Mouse (Mus musculus) myocyte (in vitro differentiated cells): Measurements from ENCODE around the gene Trpm1. TPM values are rescaled to one million over a fixed set of nuclear protein-coding genes. Genes with fewer than 3 reads are reported as not detected.

Experiments used
- H3K27me3 ChIP-seq: one replicate; pipeline ENCODE4 v1.6.1; 2011; ENCODE audit not compliant: control insufficient read depth, insufficient read depth, insufficient read length
- H3K36me3 ChIP-seq: one replicate; pipeline ENCODE4 v1.6.1; 2011; ENCODE audit not compliant: control insufficient read depth, insufficient read depth
- H3K4me2 ChIP-seq: one replicate; pipeline ENCODE4 v1.6.1; 2011; ENCODE audit warnings: low read depth, control low read depth
- H3K4me3 ChIP-seq: one replicate; pipeline ENCODE4 v1.5.1; 2011; ENCODE audit warnings: mild to moderate bottlenecking, control low read depth, moderate library complexity
- H3K79me2 ChIP-seq: one replicate; pipeline ENCODE4 v1.6.1; 2011; ENCODE audit not compliant: control insufficient read depth, insufficient read depth
- H3ac ChIP-seq: one replicate; pipeline ENCODE4 v1.6.1; 2011; ENCODE audit not compliant: control insufficient read depth, insufficient read length
- CEBPB ChIP-seq: IDR thresholded peaks from 2 replicates; pipeline ENCODE4 v1.6.1; 2011; ENCODE audit warnings: mild to moderate bottlenecking, moderate library complexity; ENCODE audit not compliant: poor library complexity, insufficient read depth, severe bottlenecking
- E2F4 ChIP-seq: IDR thresholded peaks from one replicate; pipeline ENCODE4 v1.6.1; 2011; ENCODE audit warnings: mild to moderate bottlenecking, control low read depth, moderate library complexity; ENCODE audit not compliant: insufficient read depth
- MAX ChIP-seq: IDR thresholded peaks from one replicate; pipeline ENCODE4 v1.6.1; 2011; ENCODE audit warnings: low read depth, mild to moderate bottlenecking, control low read depth
- MYOD1 ChIP-seq, 3 experiments: IDR thresholded peaks; one replicate each; pipeline ENCODE4 v1.6.1; 2011; ENCODE audit warnings: control low read depth in 2 of 3, low read depth in 2 of 3, mild to moderate bottlenecking in 2 of 3, moderate library complexity in 1 of 3; ENCODE audit not compliant: insufficient read length in 2 of 3, control insufficient read depth in 1 of 3
- MYOG ChIP-seq, 3 experiments: IDR thresholded peaks; one replicate each; pipeline ENCODE4 v1.6.1; 2011; ENCODE audit warnings: control low read depth in 2 of 3, low read depth in 2 of 3, mild to moderate bottlenecking in 2 of 3; ENCODE audit not compliant: insufficient read length in 2 of 3, control insufficient read depth in 1 of 3, insufficient read depth in 1 of 3
- POLR2A ChIP-seq: IDR thresholded peaks from one replicate; pipeline ENCODE4 v1.6.1; 2011; ENCODE audit warnings: low read depth, mild to moderate bottlenecking, control low read depth, moderate library complexity; ENCODE audit not compliant: insufficient read length
- POLR2AphosphoS2 ChIP-seq: IDR thresholded peaks from one replicate; pipeline ENCODE4 v1.6.1; 2011; ENCODE audit warnings: low read depth, control low read depth; ENCODE audit not compliant: insufficient read length
- REST ChIP-seq: IDR thresholded peaks from one replicate; pipeline ENCODE4 v1.6.1; 2011; ENCODE audit warnings: mild to moderate bottlenecking, control low read depth, moderate library complexity; ENCODE audit not compliant: insufficient read depth, insufficient read length
- SRF ChIP-seq: IDR thresholded peaks from one replicate; pipeline ENCODE4 v1.6.1; 2011; ENCODE audit warnings: low read depth; ENCODE audit not compliant: control insufficient read depth, insufficient read length
- TCF12 ChIP-seq: IDR thresholded peaks from one replicate; pipeline ENCODE4 v1.6.1; 2011; ENCODE audit warnings: mild to moderate bottlenecking, control low read depth; ENCODE audit not compliant: poor library complexity, insufficient read depth, severe bottlenecking
- TCF3 ChIP-seq: IDR thresholded peaks from one replicate; pipeline ENCODE4 v1.6.1; 2011; ENCODE audit warnings: low read depth, control low read depth; ENCODE audit not compliant: insufficient read length
- USF1 ChIP-seq: IDR thresholded peaks from one replicate; pipeline ENCODE4 v1.6.1; 2011; ENCODE audit warnings: low read depth, mild to moderate bottlenecking, control low read depth, moderate library complexity
- polyA plus RNA-seq: library from polyadenylated mRNA; unstranded; fragments of >200 nt; fragmentation: generic; extraction: Trizol; gene quantifications from one replicate; pipeline ENCODE4 v1.2.1, GENCODE M21; 2012; ENCODE audit warnings: missing spikeins

Gene Trpm1
- polyA plus RNA-seq, 1 experiment = 0.17 TPM

DNA sequence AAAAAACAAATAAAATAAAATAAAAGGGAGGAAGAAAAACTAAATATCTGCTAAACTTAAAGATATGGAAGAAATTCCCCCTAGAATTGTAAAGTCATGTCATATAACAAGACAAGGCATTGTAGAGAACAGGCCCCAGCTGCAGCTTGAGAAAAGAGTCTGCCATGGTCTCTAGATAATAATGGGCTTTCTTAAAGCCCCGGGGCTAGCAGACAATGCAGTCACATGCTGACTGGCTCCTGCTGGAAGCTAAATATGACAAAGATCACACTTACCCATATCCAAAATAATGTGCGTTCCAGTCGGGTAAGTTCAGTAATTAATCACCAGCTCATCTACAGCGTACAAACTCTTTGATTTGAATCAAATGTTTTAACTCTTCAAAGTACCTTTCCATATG, 93.1 kb downstream of the Trpm1 start:
- H3K27me3 ChIP-seq = no peaks in the 10 kb centered on the region
- no peak overlapping the region for H3K4me2 ChIP-seq
- H3K4me3 ChIP-seq = no peak overlapping the region
- no peaks in the 10 kb centered on the region for H3K79me2 ChIP-seq
- no peak for TF ChIP-seq SRF
- no peak for TF ChIP-seq MAX
- no peak for TF ChIP-seq CEBPB
- no peak for TF ChIP-seq TCF12
- no peak for TF ChIP-seq MYOD1 (IDR thresholded peaks at IDR 0.05; ENCODE audit: control insufficient read depth in 1 of 3, insufficient read length in 2 of 3, low read depth in 2 of 3)
- no peak for TF ChIP-seq MYOG (IDR thresholded peaks at IDR 0.05; ENCODE audit: control insufficient read depth in 1 of 3, insufficient read depth in 1 of 3, insufficient read length in 2 of 3, low read depth in 2 of 3)
- no peak for TF ChIP-seq TCF3
- no peak for TF ChIP-seq USF1
- no peak for TF ChIP-seq REST
- no peak for TF ChIP-seq E2F4
- TF ChIP-seq POLR2A = no peak
- no peak for TF ChIP-seq POLR2AphosphoS2
- H3ac ChIP-seq = no peak overlapping the region
- H3K36me3 ChIP-seq = no peaks in the 10 kb centered on the region

GRCm38 (mm10) chr7:64248352-64248751, 94.7 kb downstream of the Trpm1 start:
- H3K27me3 ChIP-seq = no peaks in the 10 kb centered on the region
- no peaks in the 10 kb centered on the region for H3K36me3 ChIP-seq
- no peak overlapping the region for H3K4me3 ChIP-seq
- H3K79me2 ChIP-seq = no peaks in the 10 kb centered on the region
- H3ac ChIP-seq = no peak overlapping the region
- TF ChIP-seq TCF3 = no peak
- TF ChIP-seq REST = no peak
- no peak for TF ChIP-seq MYOG (IDR thresholded peaks at IDR 0.05; ENCODE audit: control insufficient read depth in 1 of 3, insufficient read depth in 1 of 3, insufficient read length in 2 of 3, low read depth in 2 of 3)
- TF ChIP-seq MAX = no peak
- no peak for TF ChIP-seq TCF12
- TF ChIP-seq POLR2AphosphoS2 = no peak
- H3K4me2 ChIP-seq = no peak overlapping the region

- Histone ChIP-seq H3K4me2 (peak overlapping the region; percentile 38), H3K79me2 (no peaks in the 10 kb centered on the region), H3ac (no peak overlapping the region)
These were observed 96.1 kb downstream of the Trpm1 start for GRCm38 (mm10) chr7:64249715-64250114.

GRCm38 (mm10) chr7:64250417-64250816, 96.8 kb downstream of the Trpm1 start:
- Histone ChIP-seq H3K36me3 (no peaks in the 10 kb centered on the region), H3K27me3 (no peaks in the 10 kb centered on the region), H3K4me3 (no peak overlapping the region), H3ac (no peak overlapping the region), H3K79me2 (no peaks in the 10 kb centered on the region), H3K4me2 (no peak overlapping the region)
- TF ChIP-seq E2F4 (no peak), POLR2AphosphoS2 (no peak), CEBPB (no peak), MYOG (IDR thresholded peaks at IDR 0.05; ENCODE audit: control insufficient read depth in 1 of 3, insufficient read depth in 1 of 3, insufficient read length in 2 of 3, low read depth in 2 of 3) (no peak), MYOD1 (IDR thresholded peaks at IDR 0.05; ENCODE audit: control insufficient read depth in 1 of 3, insufficient read length in 2 of 3, low read depth in 2 of 3) (no peak), TCF12 (no peak), TCF3 (no peak), SRF (no peak), USF1 (no peak), REST (no peak), MAX (no peak), POLR2A (no peak)

More at GRCm38 (mm10) chr7:64249715-64250114, 96.1 kb downstream of the Trpm1 start:
- no peaks in the 10 kb centered on the region for H3K27me3 ChIP-seq
- TF ChIP-seq MAX (no peak), CEBPB (no peak), MYOD1 (IDR thresholded peaks at IDR 0.05; ENCODE audit: control insufficient read depth in 1 of 3, insufficient read length in 2 of 3, low read depth in 2 of 3) (no peak), TCF3 (no peak), POLR2AphosphoS2 (no peak), USF1 (no peak), E2F4 (no peak), SRF (no peak), TCF12 (no peak), MYOG (IDR thresholded peaks at IDR 0.05; ENCODE audit: control insufficient read depth in 1 of 3, insufficient read depth in 1 of 3, insufficient read length in 2 of 3, low read depth in 2 of 3) (no peak), REST (no peak), POLR2A (no peak)
- H3K36me3 ChIP-seq = no peaks in the 10 kb centered on the region
- no peak overlapping the region for H3K4me3 ChIP-seq

DNA sequence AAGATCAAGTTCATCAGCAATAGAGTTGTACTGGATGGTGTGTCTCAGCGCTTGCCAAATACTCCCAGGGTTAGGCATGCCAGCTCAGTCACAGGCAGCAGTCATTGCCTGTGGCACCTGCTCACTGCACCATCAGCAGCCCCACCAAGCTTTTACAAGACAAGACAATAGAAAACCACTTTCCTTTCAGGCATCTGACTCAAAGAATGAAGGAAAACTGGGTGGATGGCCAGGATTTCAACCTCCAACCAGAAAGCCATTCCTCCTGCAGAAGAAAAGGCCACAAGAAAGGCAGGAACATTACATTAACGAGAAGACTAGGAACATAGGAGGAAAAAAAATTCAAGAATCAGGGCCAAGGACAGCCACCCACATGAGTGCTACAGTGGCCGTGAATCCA, 100.1 kb downstream of the Trpm1 start:
- Histone ChIP-seq H3ac (no peak overlapping the region), H3K36me3 (no peaks in the 10 kb centered on the region), H3K4me2 (no peak overlapping the region), H3K79me2 (no peaks in the 10 kb centered on the region), H3K4me3 (no peak overlapping the region), H3K27me3 (no peaks in the 10 kb centered on the region)
- TF ChIP-seq CEBPB (no peak), MYOD1 (IDR thresholded peaks at IDR 0.05; ENCODE audit: control insufficient read depth in 1 of 3, insufficient read length in 2 of 3, low read depth in 2 of 3) (peak in 1 of 3 experiments; percentile 30)
